Mouse (Mus musculus): ENCODE measurements at regions not wholly inside any gene's neighbourhood (a gene's known extent, or its start where the extent isn't known, plus 50 kb on each side); places are given as distances from the start of the nearest gene placed in this dataset.

GRCm38 (mm10) chr6:49958891-49959290 is 136.4 kb downstream of the Npy start:
- TF ChIP-seq CTCF (IDR thresholded peaks at IDR 0.05; ENCODE audit: extremely low read depth, insufficient read depth, low read length) (no peak), POLR2A (IDR thresholded peaks at IDR 0.05; ENCODE audit: extremely low read depth, insufficient read depth, low read length) (no peak)

Measured in cortical plate, adult 2 months (tissue).